Mouse (Mus musculus): ENCODE data around the gene Phf24.

GRCm38 (mm10) chr4:42921536-42921935, 5.1 kb downstream of the Phf24 start:
- TF ChIP-seq CTCF (IDR thresholded peaks at IDR 0.05; ENCODE audit: extremely low read depth, insufficient read length, insufficient replicate concordance, low read depth, low read length) (no peak), POLR2A (IDR thresholded peaks at IDR 0.05; ENCODE audit: low read depth, low read length) (no peak)
